Mouse (Mus musculus): ENCODE measurements around the gene Fgfr2.

DNA sequence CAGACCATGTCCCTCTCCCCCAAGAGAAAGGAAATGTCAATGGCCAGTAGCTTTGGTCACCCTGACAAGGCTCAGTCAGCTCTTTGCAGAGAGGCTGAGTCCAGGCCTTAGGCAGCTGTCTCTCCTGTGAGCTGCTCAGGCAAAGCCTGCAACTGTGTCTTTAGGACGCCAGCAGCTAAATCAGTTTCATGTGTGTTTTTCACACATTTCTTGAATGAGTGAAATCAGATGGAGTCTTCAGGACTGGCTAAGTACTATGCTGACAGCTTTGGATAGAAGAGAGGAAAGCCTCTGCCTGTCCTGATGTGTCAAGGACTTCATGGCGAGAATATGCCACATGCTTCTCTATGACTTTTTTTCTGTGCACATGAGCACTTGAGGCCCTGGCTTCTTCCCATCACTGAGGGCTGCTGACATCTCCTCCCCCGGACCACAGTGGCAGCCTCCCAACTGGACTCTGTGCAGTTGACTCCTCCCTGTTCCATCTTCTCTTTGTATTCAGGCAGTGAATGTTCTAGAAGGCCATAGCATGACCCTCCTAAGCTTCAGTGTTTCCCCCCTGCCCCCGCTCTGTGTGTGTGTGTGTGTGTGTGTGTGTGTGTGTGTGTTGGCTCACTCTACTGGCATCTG is 48.4 kb upstream of the Fgfr2 start:
- TF ChIP-seq CTCF (conservative IDR thresholded peaks at IDR 0.05; ENCODE audit: low read length), result no peak
- no peak for TF ChIP-seq POU5F1 (IDR thresholded peaks at IDR 0.05; ENCODE audit: borderline replicate concordance, low read length)
- TF ChIP-seq NANOG (IDR thresholded peaks at IDR 0.05; ENCODE audit: borderline replicate concordance, low read length), result no peak

All from E14TG2a.4 (cell line).